Mouse (Mus musculus): Measurements from ENCODE around the gene Ap1g2.

The Ap1g2 gene

DNA sequence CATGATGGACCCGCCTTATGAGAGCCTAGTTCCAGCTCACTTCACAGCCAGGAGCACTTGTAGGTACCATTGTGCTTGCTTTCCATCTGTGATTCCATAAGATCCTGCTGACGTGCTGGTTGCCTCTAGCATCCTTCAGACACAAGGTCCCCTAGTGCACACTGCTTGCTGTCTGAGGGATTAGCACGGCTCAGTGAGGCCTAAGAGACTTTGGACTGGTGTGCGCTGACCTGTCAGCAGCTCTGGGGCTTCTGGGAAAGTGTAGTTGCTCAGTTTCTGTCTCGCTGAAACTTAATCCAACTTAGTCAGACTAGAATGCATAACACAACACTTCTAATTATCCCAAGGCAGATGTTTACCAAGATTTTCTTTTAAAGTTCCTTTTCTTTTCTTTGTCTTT is 46.5 kb downstream of the Ap1g2 start:
- DNase-seq (ENCODE audit: extremely low spot score, low spot score) = no peak

DNA sequence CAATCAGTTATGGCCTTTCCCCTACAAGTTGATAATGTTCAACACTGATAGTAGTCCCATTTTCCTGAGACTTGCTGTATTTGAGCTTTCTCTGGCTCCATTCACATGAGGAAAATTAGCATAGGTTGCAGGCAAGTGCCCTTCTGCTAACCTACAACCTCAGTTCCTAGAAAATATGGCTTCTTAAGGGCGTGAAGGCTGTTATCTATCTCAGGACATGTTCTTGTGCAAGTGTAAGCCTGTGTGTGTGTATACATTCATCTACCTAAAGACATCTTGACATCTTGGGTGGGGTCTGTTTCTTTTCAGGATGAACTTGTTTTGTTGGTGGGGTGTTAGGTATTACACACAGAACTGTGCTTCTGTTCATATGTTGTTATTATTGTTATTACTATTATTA is 47.4 kb downstream of the Ap1g2 start:
- DNase-seq (ENCODE audit: extremely low spot score, low spot score) = no peak

GRCm38 (mm10) chr14:55055167-55055834 is 51.1 kb downstream of the Ap1g2 start:
- no peak for DNase-seq (ENCODE audit: extremely low spot score, low spot score)

- no peak for DNase-seq (ENCODE audit: extremely low spot score, low spot score)
These were observed 52.1 kb downstream of the Ap1g2 start for GRCm38 (mm10) chr14:55054191-55054749.

DNA sequence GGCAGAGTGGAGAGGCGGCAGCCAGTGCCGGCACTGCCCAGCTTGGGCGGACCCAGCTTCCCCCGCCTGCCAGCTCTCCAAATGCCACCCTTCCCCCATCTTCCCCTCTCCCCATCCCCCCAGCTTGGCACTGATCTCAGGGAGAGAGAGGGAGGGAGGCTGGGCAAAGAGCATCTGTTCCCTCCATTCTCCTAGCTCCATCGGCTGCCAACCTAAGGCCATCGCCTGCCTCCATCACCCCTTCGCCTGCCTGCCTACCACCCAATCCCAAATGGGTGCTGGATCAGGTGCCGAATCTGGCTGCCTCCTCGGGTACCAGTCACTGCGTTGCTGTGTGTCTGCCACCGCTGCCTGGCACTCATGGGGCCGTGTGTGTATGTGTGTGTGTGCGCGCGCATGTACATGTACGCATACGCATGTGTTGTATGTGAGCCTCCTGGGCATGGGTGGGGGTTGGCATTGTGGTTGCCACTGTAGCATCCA is 52.6 kb downstream of the Ap1g2 start:
- DNase-seq (ENCODE audit: extremely low spot score, low spot score) = no peak

- no peak for DNase-seq (ENCODE audit: extremely low spot score, low spot score)
These were observed 53.3 kb downstream of the Ap1g2 start for GRCm38 (mm10) chr14:55053050-55053449.

DNA sequence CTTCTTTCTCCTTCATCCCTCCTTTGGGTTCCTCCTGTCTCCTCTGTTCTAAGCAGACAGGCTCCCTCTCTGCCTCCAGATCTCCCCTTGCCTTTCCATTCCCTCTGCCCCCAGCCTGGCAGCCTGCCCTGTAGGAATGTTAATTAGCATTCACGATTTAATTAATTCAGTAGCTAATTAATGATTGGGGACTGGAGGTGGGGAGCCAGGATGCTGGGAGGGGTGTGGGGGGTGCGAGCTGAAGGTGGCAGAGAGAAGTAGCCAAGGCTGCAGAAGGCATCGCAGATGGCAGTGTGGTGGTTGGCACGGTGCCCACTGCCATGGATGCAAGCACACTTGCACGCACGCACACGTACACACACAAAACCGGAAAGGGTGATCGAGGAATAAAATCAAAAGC is 53.9 kb downstream of the Ap1g2 start:
- DNase-seq (ENCODE audit: extremely low spot score, low spot score) = no peak
